Mouse (Mus musculus) heart, embryonic 13.5 days (tissue): ENCODE results near the gene Parva. TPM values are rescaled to one million over a fixed set of nuclear protein-coding genes. Genes with fewer than 3 reads are reported as not detected.

ENCODE experiments used
- ATAC-seq: fragments of 200-750 bp; cut with Nextera tagmentation; 2 replicates; pipeline ENCODE4 v1.8.0; 2017; ENCODE audit warnings: moderate TSS enrichment; ENCODE audit not compliant: insufficient number of reproducible peaks, low FRiP score, low TSS enrichment; ENCODE audit errors: extremely low read depth
- H3K27ac ChIP-seq: fragments of 300-500 bp; sonication (generic); replicated peaks from 2 replicates; pipeline ENCODE4 v1.5.1; 2015; ENCODE audit warnings: moderate library complexity, mild to moderate bottlenecking, inconsistent platforms
- H3K27me3 ChIP-seq: fragments of 300-500 bp; sonication (generic); replicated peaks from 2 replicates; pipeline ENCODE4 v1.6.1; 2015; ENCODE audit warnings: mild to moderate bottlenecking, inconsistent platforms
- H3K36me3 ChIP-seq: fragments of 300-500 bp; sonication (generic); 2 replicates; pipeline ENCODE4 v1.6.1; 2015; ENCODE audit warnings: mild to moderate bottlenecking, inconsistent platforms
- H3K4me1 ChIP-seq: fragments of 300-500 bp; sonication (generic); 2 replicates; pipeline ENCODE4 v1.6.1; 2015; ENCODE audit warnings: inconsistent platforms
- H3K4me2 ChIP-seq: fragments of 300-500 bp; sonication (generic); 2 replicates; pipeline ENCODE4 v1.6.1; 2015; ENCODE audit warnings: inconsistent platforms, mild to moderate bottlenecking, moderate library complexity
- H3K4me3 ChIP-seq: fragments of 300-500 bp; sonication (generic); 2 replicates; pipeline ENCODE4 v1.5.1; 2015; ENCODE audit warnings: moderate library complexity, mild to moderate bottlenecking, inconsistent platforms
- H3K9ac ChIP-seq: fragments of 300-500 bp; sonication (generic); 2 replicates; pipeline ENCODE4 v1.6.1; 2015; ENCODE audit warnings: inconsistent platforms, mild to moderate bottlenecking, moderate library complexity
- H3K9me3 ChIP-seq: fragments of 300-500 bp; sonication (generic); 2 replicates; pipeline ENCODE4 v1.6.1; 2016; ENCODE audit warnings: inconsistent platforms
- whole genome bisulfite sequencing: fragments of 180-500 bp; shearing (Covaris S2); methylation state at CpG from one replicate; pipeline ENCODE4 v1.1.7; 2015; ENCODE audit warnings: mixed read lengths; 5-methylcytosine and 5-hydroxymethylcytosine counted together
- polyA plus RNA-seq: library from polyadenylated mRNA; unstranded; fragments of >200 nt; fragmentation: Nextera tagmentation; extraction: Ambion mirVana; gene quantifications from 2 replicates; pipeline ENCODE4 v1.2.1, GENCODE M21; 2015

The Parva gene
- polyA plus RNA-seq, 1 experiment from 2014 or later: 83.7 TPM

GRCm38 (mm10) chr7:112603496-112604170 lies 176.3 kb downstream of the Parva start:
- Histone ChIP-seq H3K4me3 (no peak overlapping the region), H3K9me3 (no peaks in the 10 kb centered on the region), H3K27me3 (no peaks in the 10 kb centered on the region), H3K27ac (peak overlapping the region; percentile 71), H3K36me3 (0 out of 2 replicates have a peak, but pooled peaks cover 3% of the 10 kb centered on the region), H3K4me2 (no peak overlapping the region), H3K9ac (no peak overlapping the region), H3K4me1 (peaks cover 36% of the 10 kb centered on the region)
- WGBS: 61% methylated on average over 10 of the region's 10 CpGs
- ATAC-seq: no peak

- Histone ChIP-seq H3K4me3 (no peak overlapping the region), H3K4me1 (peaks cover 32% of the 10 kb centered on the region), H3K36me3 (0 out of 2 replicates have a peak, but pooled peaks cover 3% of the 10 kb centered on the region), H3K4me2 (no peak overlapping the region), H3K9ac (no peak overlapping the region), H3K27me3 (no peaks in the 10 kb centered on the region), H3K9me3 (no peaks in the 10 kb centered on the region), H3K27ac (peak overlapping the region; percentile 71)
- no peak for ATAC-seq
- WGBS: 79% methylated on average over 8 of the region's 8 CpGs
Measured at GRCm38 (mm10) chr7:112604209-112604608, 176.9 kb downstream of the Parva start.

GRCm38 (mm10) chr7:112614046-112614790 lies 186.9 kb downstream of the Parva start:
- Histone ChIP-seq H3K27ac (peak overlapping the region; percentile 71), H3K4me3 (no peak overlapping the region), H3K36me3 (0 out of 2 replicates have a peak, but pooled peaks cover 4% of the 10 kb centered on the region), H3K27me3 (no peaks in the 10 kb centered on the region), H3K4me2 (no peak overlapping the region), H3K9ac (no peak overlapping the region), H3K9me3 (no peaks in the 10 kb centered on the region), H3K4me1 (peaks cover 13% of the 10 kb centered on the region)
- no peak for ATAC-seq
- 82% methylated on average over 3 of the region's 3 CpGs for WGBS

GRCm38 (mm10) chr7:112614791-112615668 lies 187.7 kb downstream of the Parva start:
- Histone ChIP-seq H3K4me1 (peaks cover 15% of the 10 kb centered on the region), H3K36me3 (0 out of 2 replicates have a peak, but pooled peaks cover 4% of the 10 kb centered on the region), H3K9ac (no peak overlapping the region), H3K27me3 (no peaks in the 10 kb centered on the region), H3K4me2 (no peak overlapping the region), H3K9me3 (no peaks in the 10 kb centered on the region), H3K4me3 (no peak overlapping the region), H3K27ac (peak overlapping the region; percentile 71)
- ATAC-seq: no peak
- 47% methylated on average over 10 of the region's 10 CpGs for WGBS

- H3K4me2 ChIP-seq: peak overlapping the region; percentile 30; the same call in 1 of the 2 replicates
- ATAC-seq: no peak
- H3K27ac ChIP-seq: peak overlapping the region; percentile 6
- no peaks in the 10 kb centered on the region for H3K9me3 ChIP-seq
- no peak overlapping the region for H3K4me3 ChIP-seq
- H3K9ac ChIP-seq: no peak overlapping the region
- H3K4me1 ChIP-seq: peaks cover 14% of the 10 kb centered on the region
- no peaks in the 10 kb centered on the region for H3K36me3 ChIP-seq
- H3K27me3 ChIP-seq: no peaks in the 10 kb centered on the region
- WGBS: 69% methylated on average over 22 of the region's 22 CpGs
Measured at GRCm38 (mm10) chr7:112620322-112621179, 193.2 kb downstream of the Parva start.

- Histone ChIP-seq H3K27ac (peak overlapping the region; percentile 37; the same call in 1 of the 2 replicates), H3K4me2 (no peak overlapping the region), H3K27me3 (no peaks in the 10 kb centered on the region), H3K9me3 (no peaks in the 10 kb centered on the region), H3K36me3 (no peaks in the 10 kb centered on the region), H3K4me3 (no peak overlapping the region), H3K4me1 (0 out of 2 replicates have a peak, but pooled peaks cover 5% of the 10 kb centered on the region), H3K9ac (no peak overlapping the region)
- WGBS: 71% methylated on average over 4 of the region's 4 CpGs
- ATAC-seq: no peak
Measured at GRCm38 (mm10) chr7:112627481-112627880, 200.2 kb downstream of the Parva start.

GRCm38 (mm10) chr7:112634505-112635213 lies 207.4 kb downstream of the Parva start:
- H3K4me2 ChIP-seq: no peak overlapping the region
- H3K27ac ChIP-seq: no peak overlapping the region
- peaks cover 15% of the 10 kb centered on the region for H3K36me3 ChIP-seq
- 80% methylated on average over 10 of the region's 10 CpGs for WGBS
- ATAC-seq: no peak
- H3K4me1 ChIP-seq: no peaks in the 10 kb centered on the region
- H3K4me3 ChIP-seq: no peak overlapping the region
- H3K27me3 ChIP-seq: no peaks in the 10 kb centered on the region
- peaks cover 3% of the 10 kb centered on the region for H3K9me3 ChIP-seq
- no peak overlapping the region for H3K9ac ChIP-seq

GRCm38 (mm10) chr7:112635936-112636335 lies 208.6 kb downstream of the Parva start:
- H3K36me3 ChIP-seq: peaks cover 23% of the 10 kb centered on the region
- WGBS: 88% methylated on average over 2 of the region's 2 CpGs
- H3K4me2 ChIP-seq: no peak overlapping the region
- peaks cover 3% of the 10 kb centered on the region for H3K9me3 ChIP-seq
- no peak overlapping the region for H3K9ac ChIP-seq
- no peak for ATAC-seq
- H3K4me1 ChIP-seq: no peaks in the 10 kb centered on the region
- no peak overlapping the region for H3K27ac ChIP-seq
- no peak overlapping the region for H3K4me3 ChIP-seq
- H3K27me3 ChIP-seq: no peaks in the 10 kb centered on the region
